Mouse (Mus musculus) adrenal gland, postnatal 4 days (tissue): ENCODE measurements around the gene Tex9. TPM values are rescaled to one million over a fixed set of nuclear protein-coding genes. Genes with fewer than 3 reads are reported as not detected.
A peak's percentile ranks its signal among the peaks of the same experiment; 100 is the strongest.

Experiments used
- DNase-seq, 2 experiments: peaks; one replicate each; pipeline ENCODE4 v3.0.0; 2021 to 2022; ENCODE audit warnings: low spot score in 2 of 2, mixed read lengths in 2 of 2
- long read RNA-seq, 2 experiments: library from polyadenylated mRNA; stranded (forward); transcript quantifications; one replicate each; pipeline ENCODE4 v2.0.0; 2021
- total RNA-seq, 2 experiments: library from RNA; stranded (reverse); gene quantifications; 2 replicates each; pipeline ENCODE4 v1.2.3; 2021

Gene Tex9
- 10 to 100 TPM; 18.2 to 18.5 TPM for total RNA-seq
- long read RNA-seq, experiment 1, partial matches to known transcripts, result 1 of 6 reads
- long read RNA-seq, experiment 1, other reads (novel, unspliced or antisense), result 3 of 6 reads
- long read RNA-seq, experiment 2, partial matches to known transcripts, result 2 of 9 reads
- long read RNA-seq, experiment 2, other reads (novel, unspliced or antisense), result 4 of 9 reads

GRCm38 (mm10) chr9:72492194-72492565 is at the start of gene Tex9:
Gene Tex9, minus strand, starts transcription at chr9:72492212.
- no peak for DNase-seq

GRCm38 (mm10) chr9:72537086-72537485 is 45.1 kb upstream of the Tex9 start:
- DNase-seq, result no peak

GRCm38 (mm10) chr9:72535394-72535793 is 43.4 kb upstream of the Tex9 start:
- no peak for DNase-seq

- DNase-seq, result no peak
Observed at GRCm38 (mm10) chr9:72534985-72535384, 43.0 kb upstream of the Tex9 start.

- no peak for DNase-seq
Observed at GRCm38 (mm10) chr9:72533089-72533415, 41.0 kb upstream of the Tex9 start.

GRCm38 (mm10) chr9:72532381-72533088 is 40.5 kb upstream of the Tex9 start:
- DNase-seq, result peak; percentile 25 to 35

- peak; percentile 55 to 62 for DNase-seq
Observed at GRCm38 (mm10) chr9:72531996-72532380, 40.0 kb upstream of the Tex9 start, which contains the start of gene Rfx7. Gene Rfx7, plus strand, starts transcription at chr9:72532240.

- DNase-seq, result peak; percentile 58 to 68
Observed at GRCm38 (mm10) chr9:72531291-72531995, 39.4 kb upstream of the Tex9 start.

GRCm38 (mm10) chr9:72530824-72531223 is 38.8 kb upstream of the Tex9 start:
- peak in 1 of 2 experiments; percentile 3 for DNase-seq

- peak; percentile 60 to 79 for DNase-seq
Observed at GRCm38 (mm10) chr9:72530237-72530636, 38.2 kb upstream of the Tex9 start.

- no peak for DNase-seq
Observed at GRCm38 (mm10) chr9:72526091-72526490, 34.1 kb upstream of the Tex9 start.

GRCm38 (mm10) chr9:72520849-72521248 is 28.8 kb upstream of the Tex9 start:
- no peak for DNase-seq

GRCm38 (mm10) chr9:72519246-72519645 is 27.2 kb upstream of the Tex9 start:
- no peak for DNase-seq

GRCm38 (mm10) chr9:72515366-72515765 is 23.4 kb upstream of the Tex9 start:
- no peak for DNase-seq

- DNase-seq, result no peak
Observed at GRCm38 (mm10) chr9:72512229-72512981, 20.4 kb upstream of the Tex9 start.

GRCm38 (mm10) chr9:72497171-72497570 is 5.2 kb upstream of the Tex9 start:
- no peak for DNase-seq

GRCm38 (mm10) chr9:72496691-72497090 is 4.7 kb upstream of the Tex9 start:
- DNase-seq, result no peak

GRCm38 (mm10) chr9:72493984-72494685 is 2.1 kb upstream of the Tex9 start:
- DNase-seq, result no peak

- no peak for DNase-seq
Observed at GRCm38 (mm10) chr9:72493465-72493864, 1.5 kb upstream of the Tex9 start.

- DNase-seq, result peak; percentile 83 to 87
Observed at GRCm38 (mm10) chr9:72491559-72492193, 336 bp downstream of the Tex9 start.

GRCm38 (mm10) chr9:72489131-72489530 is 2.9 kb downstream of the Tex9 start:
- DNase-seq, result no peak
